Mouse (Mus musculus) R1 (cell line): ENCODE measurements at regions not wholly inside any gene's neighbourhood (a gene's known extent, or its start where the extent isn't known, plus 50 kb on each side); places are given as distances from the start of the nearest gene placed in this dataset.

Experiments used
- DNase-seq: peaks from one replicate; pipeline ENCODE4 v3.0.0-alpha.2; 2018; ENCODE audit warnings: low read depth, low spot score

- DNase-seq = no peak
Measured at GRCm38 (mm10) chr13:101935843-101936242, 167.8 kb upstream of the Pik3r1 start.

- no peak for DNase-seq
Measured at GRCm38 (mm10) chr13:101954521-101954920, 186.5 kb upstream of the Pik3r1 start.

GRCm38 (mm10) chr13:101955806-101956418 is 187.9 kb upstream of the Pik3r1 start:
- DNase-seq = no peak

GRCm38 (mm10) chr13:101957782-101958181 is 189.8 kb upstream of the Pik3r1 start:
- DNase-seq = no peak

GRCm38 (mm10) chr13:101965537-101965936 is 197.5 kb upstream of the Pik3r1 start:
- no peak for DNase-seq

GRCm38 (mm10) chr13:101966799-101967397 is 198.9 kb upstream of the Pik3r1 start:
- no peak for DNase-seq

- no peak for DNase-seq
Measured at GRCm38 (mm10) chr13:101967466-101967865, 199.4 kb upstream of the Pik3r1 start.

- no peak for DNase-seq
Measured at GRCm38 (mm10) chr13:101976766-101977165, 208.7 kb upstream of the Pik3r1 start.

- no peak for DNase-seq
Measured at GRCm38 (mm10) chr13:101980171-101980835, 212.3 kb upstream of the Pik3r1 start.

- DNase-seq = no peak
Measured at GRCm38 (mm10) chr13:101988637-101989413, 220.8 kb upstream of the Pik3r1 start.

- no peak for DNase-seq
Measured at GRCm38 (mm10) chr13:101991729-101992128, 223.7 kb upstream of the Pik3r1 start.

- DNase-seq = no peak
Measured at GRCm38 (mm10) chr13:101994779-101995178, 226.8 kb upstream of the Pik3r1 start.

GRCm38 (mm10) chr13:101995529-101995928 is 227.5 kb upstream of the Pik3r1 start:
- no peak for DNase-seq

- DNase-seq = no peak
Measured at GRCm38 (mm10) chr13:101996144-101996543, 228.1 kb upstream of the Pik3r1 start.

- DNase-seq = no peak
Measured at GRCm38 (mm10) chr13:101997415-101997814, 229.4 kb upstream of the Pik3r1 start.

GRCm38 (mm10) chr13:102006565-102006964 is 238.5 kb upstream of the Pik3r1 start:
- no peak for DNase-seq

- DNase-seq = no peak
Measured at GRCm38 (mm10) chr13:102011965-102012364, 243.9 kb upstream of the Pik3r1 start.

GRCm38 (mm10) chr13:102014514-102014913 is 246.5 kb upstream of the Pik3r1 start:
- no peak for DNase-seq

GRCm38 (mm10) chr13:102014958-102015357 is 246.9 kb upstream of the Pik3r1 start:
- no peak for DNase-seq

- DNase-seq = no peak
Measured at GRCm38 (mm10) chr13:102016518-102016917, 248.5 kb upstream of the Pik3r1 start.

GRCm38 (mm10) chr13:102022273-102022672 is 254.3 kb upstream of the Pik3r1 start:
- no peak for DNase-seq

GRCm38 (mm10) chr13:102022757-102023156 is 254.7 kb upstream of the Pik3r1 start:
- no peak for DNase-seq
